8 mouse cellular contexts compared by ENCODE assay signal in genomic region chr7:29309221-29309721, GRCm38 (mm10). TPM values are rescaled to one million over a fixed set of nuclear protein-coding genes. Genes with fewer than 3 reads are reported as not detected.
A peak's percentile ranks its signal among the peaks of the same experiment; 100 is the strongest.
DNase-seq lines count a peak whose midpoint lies in the region; ATAC-seq and TF ChIP-seq lines count a peak whose summit lies in the region.

No protein-coding gene starts in this region.

- H3K9ac ChIP-seq in embryonic facial prominence, embryonic 12.5 days, result peak overlapping the region; percentile 73
- peak overlapping the region; percentile 48 for H3K9ac ChIP-seq in hindbrain, embryonic 11.5 days (ENCODE audit: low read depth, low read length)
- peak overlapping the region; percentile 59 for H3K9ac ChIP-seq in liver, embryonic 11.5 days (ENCODE audit: low read depth, low read length)

- peak overlapping the region; percentile 95 for H3K4me2 ChIP-seq in embryonic facial prominence, embryonic 12.5 days (replicated peaks)
- peak overlapping the region; percentile 72 for H3K4me2 ChIP-seq in hindbrain, embryonic 11.5 days (replicated peaks; ENCODE audit: low read depth, low read length)
- H3K4me2 ChIP-seq in liver, embryonic 11.5 days, result peak overlapping the region; percentile 86

- H3K36me3 ChIP-seq in G1E (replicated peaks), result peaks cover 47% of the 10 kb centered on the region
- no peaks in the 10 kb centered on the region for H3K36me3 ChIP-seq in embryonic facial prominence, embryonic 12.5 days
- peaks cover 8% of the 10 kb centered on the region for H3K36me3 ChIP-seq in hindbrain, embryonic 11.5 days (ENCODE audit: control insufficient read depth, insufficient read depth, low read length)
- H3K36me3 ChIP-seq in liver, embryonic 11.5 days (ENCODE audit: control insufficient read depth, insufficient read depth, low read length), result no peaks in the 10 kb centered on the region

- peak overlapping the region; percentile 79 for H3K4me3 ChIP-seq in G1E (ENCODE audit: low read depth, low read length)
- peak overlapping the region; percentile 46 for H3K4me3 ChIP-seq in embryonic facial prominence, embryonic 12.5 days
- peak overlapping the region; percentile 69 for H3K4me3 ChIP-seq in hindbrain, embryonic 11.5 days (ENCODE audit: low read depth, low read length)
- peak overlapping the region; percentile 61 for H3K4me3 ChIP-seq in liver, embryonic 11.5 days (ENCODE audit: low read depth, low read length)

- no peaks in the 10 kb centered on the region for H3K9me3 ChIP-seq in G1E (replicated peaks)
- H3K9me3 ChIP-seq in embryonic facial prominence, embryonic 12.5 days, result no peaks in the 10 kb centered on the region
- H3K9me3 ChIP-seq in hindbrain, embryonic 11.5 days (ENCODE audit: control insufficient read depth, low read length), result no peaks in the 10 kb centered on the region
- no peaks in the 10 kb centered on the region for H3K9me3 ChIP-seq in liver, embryonic 11.5 days (ENCODE audit: control insufficient read depth, low read length)

- DNase-seq in heart, adult 11 months, result peak; percentile 95
- DNase-seq in heart, adult 9 months (ENCODE audit: low spot score in 2 of 2), result no peak
- peak; percentile 39 for DNase-seq in G1E (ENCODE audit: low spot score)
- DNase-seq in hindbrain, embryonic 11.5 days (ENCODE audit: low spot score), result no peak
- DNase-seq in liver, embryonic 11.5 days (ENCODE audit: low spot score), result no peak
- peak; percentile 72 to 73 for DNase-seq in right cerebral cortex, adult 2 months (ENCODE audit: low spot score in 2 of 2)
- no peak for DNase-seq in Muller cell, postnatal 12 days (ENCODE audit: inconsistent ontology term)

- 1% methylated on average over 33 of the region's 36 CpGs for WGBS in embryonic facial prominence, embryonic 12.5 days
- WGBS in hindbrain, embryonic 11.5 days, result 1% methylated on average over 36 of the region's 36 CpGs
- under 1% methylated on average over 36 of the region's 36 CpGs for WGBS in liver, embryonic 11.5 days

- ATAC-seq in G1E (ENCODE audit: extremely low read depth, insufficient number of reproducible peaks, low FRiP score, poor library complexity, severe bottlenecking), result no peak
- no peak for ATAC-seq in embryonic facial prominence, embryonic 12.5 days (ENCODE audit: insufficient number of reproducible peaks, insufficient read depth, low FRiP score, low TSS enrichment)
- ATAC-seq in hindbrain, embryonic 11.5 days (ENCODE audit: low FRiP score), result no peak
- ATAC-seq in liver, embryonic 11.5 days (replicated peaks; ENCODE audit: low FRiP score), result peak; percentile 10; the same call in 1 of the 2 replicates

- H3K27me3 ChIP-seq in G1E (ENCODE audit: insufficient read depth, low read length), result peaks cover 16% of the 10 kb centered on the region
- peaks cover 17% of the 10 kb centered on the region; the same call in 1 of the 2 replicates for H3K27me3 ChIP-seq in embryonic facial prominence, embryonic 12.5 days
- no peaks in the 10 kb centered on the region for H3K27me3 ChIP-seq in hindbrain, embryonic 11.5 days (ENCODE audit: control insufficient read depth, insufficient read depth, low read length)
- peaks cover 26% of the 10 kb centered on the region for H3K27me3 ChIP-seq in liver, embryonic 11.5 days (replicated peaks; ENCODE audit: control insufficient read depth, insufficient read depth, low read length)

- no peak for TF ChIP-seq CTCF in G1E (IDR thresholded peaks at IDR 0.05; ENCODE audit: low read depth, low read length)

- peaks cover 95% of the 10 kb centered on the region for H3K4me1 ChIP-seq in G1E (ENCODE audit: insufficient read depth, low read depth, low read length)
- H3K4me1 ChIP-seq in embryonic facial prominence, embryonic 12.5 days, result peaks cover 54% of the 10 kb centered on the region
- peaks cover 33% of the 10 kb centered on the region for H3K4me1 ChIP-seq in hindbrain, embryonic 11.5 days (replicated peaks; ENCODE audit: control insufficient read depth, insufficient read depth, low read length)
- H3K4me1 ChIP-seq in liver, embryonic 11.5 days (replicated peaks; ENCODE audit: control insufficient read depth, insufficient read depth, low read length), result peaks cover 45% of the 10 kb centered on the region

- peak overlapping the region; percentile 27; the same call in 1 of the 2 replicates for H3K27ac ChIP-seq in embryonic facial prominence, embryonic 12.5 days
- peak overlapping the region; percentile 5; the same call in 1 of the 2 replicates for H3K27ac ChIP-seq in hindbrain, embryonic 11.5 days (ENCODE audit: low read depth, low read length)
- peak overlapping the region; percentile 16; the same call in 1 of the 2 replicates for H3K27ac ChIP-seq in liver, embryonic 11.5 days (ENCODE audit: low read depth, low read length)

RNA-seq across cellular contexts. Expression of gene Dpf1, which starts 5.5 kb away (rescaled TPM):
- total RNA-seq in G1E (2014; fragmentation: Nextera tagmentation) (21.8 and 23.8 TPM in 2 replicates), G1E (2017) (6.8 and 9.4 TPM in 2 replicates)
- polyA plus RNA-seq in G1E (2012), result 47.4 and 50.3 TPM in 2 replicates
- polyA plus RNA-seq in embryonic facial prominence, embryonic 12.5 days (2016; fragmentation: Nextera tagmentation; extraction: Ambion mirVana), result 25.7 and 27.9 TPM in 2 replicates
- polyA plus RNA-seq in hindbrain, embryonic 11.5 days (2014; fragmentation: Nextera tagmentation; extraction: Ambion mirVana), result 60.9 and 73.6 TPM in 2 replicates
- polyA plus RNA-seq in liver, embryonic 11.5 days (2014; fragmentation: Nextera tagmentation; extraction: Ambion mirVana), result 6.1 and 7.5 TPM in 2 replicates

RNA-seq across cellular contexts. Expression of gene Ppp1r14a, which starts 20.2 kb away (rescaled TPM):
- total RNA-seq in G1E (2014; fragmentation: Nextera tagmentation) (not detected in 2 replicates), G1E (2017) (not detected in 2 replicates)
- polyA plus RNA-seq in G1E (2012), result 0.23 and 0.28 TPM in 2 replicates
- 17.1 and 19.6 TPM in 2 replicates for polyA plus RNA-seq in embryonic facial prominence, embryonic 12.5 days (2016; fragmentation: Nextera tagmentation; extraction: Ambion mirVana)
- polyA plus RNA-seq in hindbrain, embryonic 11.5 days (2014; fragmentation: Nextera tagmentation; extraction: Ambion mirVana), result 33.9 and 37.0 TPM in 2 replicates
- 6.0 and 6.9 TPM in 2 replicates for polyA plus RNA-seq in liver, embryonic 11.5 days (2014; fragmentation: Nextera tagmentation; extraction: Ambion mirVana)

RNA-seq across cellular contexts. Expression of gene Spint2, which starts 27.6 kb away (rescaled TPM):
- total RNA-seq in G1E (2014; fragmentation: Nextera tagmentation), result 24.4 and 33.4 TPM in 2 replicates
- total RNA-seq in G1E (2017), result 19.3 and 21.4 TPM in 2 replicates
- 102 and 138 TPM in 2 replicates for polyA plus RNA-seq in G1E (2012)
- polyA plus RNA-seq in embryonic facial prominence, embryonic 12.5 days (2016; fragmentation: Nextera tagmentation; extraction: Ambion mirVana), result 94.0 and 104 TPM in 2 replicates
- polyA plus RNA-seq in hindbrain, embryonic 11.5 days (2014; fragmentation: Nextera tagmentation; extraction: Ambion mirVana), result 37.5 and 43.4 TPM in 2 replicates
- polyA plus RNA-seq in liver, embryonic 11.5 days (2014; fragmentation: Nextera tagmentation; extraction: Ambion mirVana), result 51.6 and 53.7 TPM in 2 replicates

Comparison
In these comparisons a context has a peak if more than half of its experiments do, and no peak if none do; other contexts are left out.
1. DNase-seq: peak in heart, adult 11 months (single experiment), G1E (single experiment) and right cerebral cortex, adult 2 months (2 of 2); none in heart, adult 9 months (0 of 2), hindbrain, embryonic 11.5 days (single experiment), liver, embryonic 11.5 days (single experiment) and Muller cell, postnatal 12 days (single experiment).
2. Peak in every context shown above with its lines, with median percentiles within 50 percentile points of each other: H3K4me3 ChIP-seq, H3K27ac ChIP-seq, H3K4me2 ChIP-seq and H3K9ac ChIP-seq.